Mouse (Mus musculus): ENCODE measurements at regions not wholly inside any gene's neighbourhood (a gene's known extent, or its start where the extent isn't known, plus 50 kb on each side); places are given as distances from the start of the nearest gene placed in this dataset.
"Not testable (repeated sequence)": the region's sequence is repeated elsewhere in the genome, so short reads cannot be mapped to it uniquely, and the experiment has no call there.

GRCm38 (mm10) chr9:90618154-90618553, 347.6 kb upstream of the Tbc1d2b start:
- DNase-seq (ENCODE audit: low read depth, low spot score) = no peak

- no peak for DNase-seq (ENCODE audit: low read depth, low spot score)
Observed at GRCm38 (mm10) chr9:90597894-90598293, 327.3 kb upstream of the Tbc1d2b start.

GRCm38 (mm10) chr9:90556742-90557141, 286.1 kb upstream of the Tbc1d2b start:
- no peak for DNase-seq (ENCODE audit: low read depth, low spot score)

- no peak for DNase-seq (ENCODE audit: low read depth, low spot score)
Observed at GRCm38 (mm10) chr9:90556216-90556615, 285.6 kb upstream of the Tbc1d2b start.

GRCm38 (mm10) chr9:90547931-90548330, 277.3 kb upstream of the Tbc1d2b start:
- DNase-seq (ENCODE audit: low read depth, low spot score) = no peak

GRCm38 (mm10) chr9:90546720-90547119, 276.1 kb upstream of the Tbc1d2b start:
- no peak for DNase-seq (ENCODE audit: low read depth, low spot score)

GRCm38 (mm10) chr9:90537683-90538082, 267.1 kb upstream of the Tbc1d2b start:
- not testable (repeated sequence) for DNase-seq (ENCODE audit: low read depth, low spot score)

GRCm38 (mm10) chr9:90533372-90533771, 262.8 kb upstream of the Tbc1d2b start:
- DNase-seq (ENCODE audit: low read depth, low spot score) = no peak

- DNase-seq (ENCODE audit: low read depth, low spot score) = no peak
Observed at GRCm38 (mm10) chr9:90521186-90521585, 250.6 kb upstream of the Tbc1d2b start.

- no peak for DNase-seq (ENCODE audit: low read depth, low spot score)
Observed at GRCm38 (mm10) chr9:90494888-90495287, 224.3 kb upstream of the Tbc1d2b start.

GRCm38 (mm10) chr9:90490561-90491152, 220.1 kb upstream of the Tbc1d2b start:
- DNase-seq (ENCODE audit: low read depth, low spot score) = no peak

GRCm38 (mm10) chr9:90450579-90450978, 180.0 kb upstream of the Tbc1d2b start:
- DNase-seq (ENCODE audit: low read depth, low spot score) = no peak

- DNase-seq (ENCODE audit: low read depth, low spot score) = peak; percentile 47
Observed at GRCm38 (mm10) chr9:90446957-90447356, 176.4 kb upstream of the Tbc1d2b start.

- no peak for DNase-seq (ENCODE audit: low read depth, low spot score)
Observed at GRCm38 (mm10) chr9:90434902-90435301, 164.3 kb upstream of the Tbc1d2b start.

GRCm38 (mm10) chr9:90430898-90431297, 160.3 kb upstream of the Tbc1d2b start:
- no peak for DNase-seq (ENCODE audit: low read depth, low spot score)

GRCm38 (mm10) chr9:90421662-90422061, 151.1 kb upstream of the Tbc1d2b start:
- DNase-seq (ENCODE audit: low read depth, low spot score) = no peak

GRCm38 (mm10) chr9:90419762-90420541, 149.3 kb upstream of the Tbc1d2b start:
- DNase-seq (ENCODE audit: low read depth, low spot score) = no peak

GRCm38 (mm10) chr9:90408789-90409188, 138.2 kb upstream of the Tbc1d2b start:
- peak; percentile 36 for DNase-seq (ENCODE audit: low read depth, low spot score)

- DNase-seq (ENCODE audit: low read depth, low spot score) = no peak
Observed at GRCm38 (mm10) chr9:90407573-90407972, 137.0 kb upstream of the Tbc1d2b start.

- no peak for DNase-seq (ENCODE audit: low read depth, low spot score)
Observed at GRCm38 (mm10) chr9:90388401-90388800, 117.8 kb upstream of the Tbc1d2b start.

GRCm38 (mm10) chr9:90385047-90385446, 114.4 kb upstream of the Tbc1d2b start:
- DNase-seq (ENCODE audit: low read depth, low spot score) = no peak

- no peak for DNase-seq (ENCODE audit: low read depth, low spot score)
Observed at GRCm38 (mm10) chr9:90380099-90380498, 109.5 kb upstream of the Tbc1d2b start.

GRCm38 (mm10) chr9:90369568-90369967, 99.0 kb upstream of the Tbc1d2b start:
- DNase-seq (ENCODE audit: low read depth, low spot score) = no peak
